Mouse (Mus musculus) heart, embryonic 13.5 days (tissue): Measurements from ENCODE around the gene Rasal1. TPM values are rescaled to one million over a fixed set of nuclear protein-coding genes. Genes with fewer than 3 reads are reported as not detected.

ENCODE experiments used
- ATAC-seq: fragments of 200-750 bp; cut with Nextera tagmentation; 2 replicates; pipeline ENCODE4 v1.8.0; 2017; ENCODE audit warnings: moderate TSS enrichment; ENCODE audit not compliant: insufficient number of reproducible peaks, low FRiP score, low TSS enrichment; ENCODE audit errors: extremely low read depth
- H3K27ac ChIP-seq: fragments of 300-500 bp; sonication (generic); replicated peaks from 2 replicates; pipeline ENCODE4 v1.5.1; 2015; ENCODE audit warnings: moderate library complexity, mild to moderate bottlenecking, inconsistent platforms
- H3K27me3 ChIP-seq: fragments of 300-500 bp; sonication (generic); replicated peaks from 2 replicates; pipeline ENCODE4 v1.6.1; 2015; ENCODE audit warnings: mild to moderate bottlenecking, inconsistent platforms
- H3K36me3 ChIP-seq: fragments of 300-500 bp; sonication (generic); 2 replicates; pipeline ENCODE4 v1.6.1; 2015; ENCODE audit warnings: mild to moderate bottlenecking, inconsistent platforms
- H3K4me1 ChIP-seq: fragments of 300-500 bp; sonication (generic); 2 replicates; pipeline ENCODE4 v1.6.1; 2015; ENCODE audit warnings: inconsistent platforms
- H3K4me2 ChIP-seq: fragments of 300-500 bp; sonication (generic); 2 replicates; pipeline ENCODE4 v1.6.1; 2015; ENCODE audit warnings: inconsistent platforms, mild to moderate bottlenecking, moderate library complexity
- H3K4me3 ChIP-seq: fragments of 300-500 bp; sonication (generic); 2 replicates; pipeline ENCODE4 v1.5.1; 2015; ENCODE audit warnings: moderate library complexity, mild to moderate bottlenecking, inconsistent platforms
- H3K9ac ChIP-seq: fragments of 300-500 bp; sonication (generic); 2 replicates; pipeline ENCODE4 v1.6.1; 2015; ENCODE audit warnings: inconsistent platforms, mild to moderate bottlenecking, moderate library complexity
- H3K9me3 ChIP-seq: fragments of 300-500 bp; sonication (generic); 2 replicates; pipeline ENCODE4 v1.6.1; 2016; ENCODE audit warnings: inconsistent platforms
- WGBS: fragments of 180-500 bp; shearing (Covaris S2); methylation state at CpG from one replicate; pipeline ENCODE4 v1.1.7; 2015; ENCODE audit warnings: mixed read lengths; 5-methylcytosine and 5-hydroxymethylcytosine counted together
- polyA plus RNA-seq: library from polyadenylated mRNA; unstranded; fragments of >200 nt; fragmentation: Nextera tagmentation; extraction: Ambion mirVana; gene quantifications from 2 replicates; pipeline ENCODE4 v1.2.1, GENCODE M21; 2015

Rasal1 gene
- polyA plus RNA-seq, 1 experiment from 2014 or later: 0.37 TPM

DNA sequence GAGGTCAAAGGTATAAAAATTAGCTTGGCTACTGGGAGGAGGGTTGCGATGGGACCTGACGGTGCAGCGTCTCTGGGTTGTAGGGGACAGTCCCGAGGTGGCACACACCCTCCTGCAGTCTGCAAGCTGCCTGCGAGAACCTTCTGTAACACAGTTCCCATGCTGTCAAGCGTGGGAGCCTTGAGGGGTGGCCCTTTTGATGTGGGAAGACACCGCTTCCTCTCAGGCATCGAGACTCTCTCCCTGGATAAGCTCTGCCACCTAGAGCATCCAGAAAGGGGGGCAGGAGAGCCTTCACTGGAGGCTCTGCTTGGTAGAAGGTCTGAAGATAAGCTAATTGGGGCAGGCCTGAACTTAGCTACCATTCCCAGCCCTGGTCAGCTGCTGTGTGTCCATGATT, 37.1 kb downstream of the Rasal1 start:
- Histone ChIP-seq H3K27ac (no peak overlapping the region), H3K4me1 (0 out of 2 replicates have a peak, but pooled peaks cover 3% of the 10 kb centered on the region), H3K9me3 (no peaks in the 10 kb centered on the region), H3K36me3 (no peaks in the 10 kb centered on the region), H3K4me2 (no peak overlapping the region), H3K9ac (no peak overlapping the region), H3K4me3 (no peak overlapping the region), H3K27me3 (peaks cover 81% of the 10 kb centered on the region)
- ATAC-seq: no peak
- 62% methylated on average over 8 of the region's 8 CpGs for WGBS

DNA sequence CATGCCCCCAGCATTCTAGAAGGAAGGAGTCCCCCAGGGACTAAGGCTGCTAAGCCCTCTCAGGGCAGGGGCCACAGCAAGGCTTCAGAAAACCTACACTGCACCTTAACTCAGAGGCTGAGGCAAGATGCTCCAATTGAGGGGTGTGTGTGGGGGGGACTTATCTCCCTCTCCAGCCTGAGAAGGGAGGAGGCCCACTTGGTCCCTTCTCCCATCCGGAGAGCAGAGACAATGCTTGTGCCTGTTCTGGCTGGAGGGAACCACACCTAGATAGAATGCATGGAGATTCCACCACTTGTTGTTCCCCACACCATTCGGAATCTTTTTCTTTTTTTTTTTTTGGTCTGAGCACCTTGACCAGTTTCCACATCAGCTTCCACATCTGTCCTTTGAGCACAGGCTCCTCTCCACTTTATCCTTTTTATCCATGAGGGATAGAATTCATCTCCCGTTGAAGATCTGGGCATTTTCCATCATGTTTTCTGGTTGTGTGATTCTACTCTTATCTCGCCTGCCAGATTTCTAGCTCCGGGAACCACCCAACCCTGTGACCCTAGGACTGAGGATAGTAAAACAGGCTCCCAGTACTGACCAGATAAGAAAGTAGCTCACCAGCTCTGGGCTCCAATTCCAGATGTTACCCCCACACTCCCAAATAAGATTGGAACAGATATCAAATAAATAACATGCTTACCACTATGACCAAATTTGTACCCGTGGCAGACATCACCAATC, 38.3 kb downstream of the Rasal1 start:
- no peak for ATAC-seq
- Histone ChIP-seq H3K9ac (no peak overlapping the region), H3K36me3 (no peaks in the 10 kb centered on the region), H3K27me3 (peaks cover 81% of the 10 kb centered on the region), H3K9me3 (no peaks in the 10 kb centered on the region), H3K4me2 (no peak overlapping the region), H3K27ac (no peak overlapping the region), H3K4me1 (0 out of 2 replicates have a peak, but pooled peaks cover 2% of the 10 kb centered on the region), H3K4me3 (no peak overlapping the region)
- WGBS: 40% methylated on average over 6 of the region's 6 CpGs

- WGBS: 72% methylated on average over 3 of the region's 3 CpGs
- no peak overlapping the region for H3K9ac ChIP-seq
- peaks cover 81% of the 10 kb centered on the region for H3K27me3 ChIP-seq
- H3K36me3 ChIP-seq: no peaks in the 10 kb centered on the region
- no peak for ATAC-seq
- H3K4me2 ChIP-seq: no peak overlapping the region
- H3K27ac ChIP-seq: no peak overlapping the region
- no peaks in the 10 kb centered on the region for H3K9me3 ChIP-seq
- H3K4me1 ChIP-seq: 0 out of 2 replicates have a peak, but pooled peaks cover 2% of the 10 kb centered on the region
- no peak overlapping the region for H3K4me3 ChIP-seq
Observed at GRCm38 (mm10) chr5:120687484-120687851, 38.9 kb downstream of the Rasal1 start.

DNA sequence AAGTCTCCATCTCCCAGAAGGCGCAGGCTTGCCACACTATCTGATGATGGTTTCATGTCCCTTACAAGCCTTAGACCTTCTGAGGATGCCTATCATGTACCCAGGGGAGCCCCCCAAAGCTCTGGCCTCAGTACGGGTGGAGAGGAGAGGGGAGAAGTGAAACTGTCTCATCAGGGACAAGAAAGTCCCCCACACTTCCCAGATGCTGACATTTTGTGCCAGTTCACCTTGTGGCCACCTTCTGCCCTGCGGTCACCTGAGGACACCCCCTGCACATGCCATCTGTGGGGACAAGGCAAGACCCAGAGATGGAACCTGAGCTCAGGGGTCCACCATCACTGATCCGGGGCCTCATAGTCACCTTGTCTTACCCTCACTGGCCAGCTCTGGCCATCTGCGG, 39.3 kb downstream of the Rasal1 start:
- Histone ChIP-seq H3K27me3 (peaks cover 81% of the 10 kb centered on the region), H3K9me3 (no peaks in the 10 kb centered on the region), H3K9ac (no peak overlapping the region), H3K4me1 (0 out of 2 replicates have a peak, but pooled peaks cover under 1% of the 10 kb centered on the region), H3K4me3 (no peak overlapping the region), H3K4me2 (no peak overlapping the region), H3K27ac (no peak overlapping the region), H3K36me3 (no peaks in the 10 kb centered on the region)
- 78% methylated on average over 5 of the region's 5 CpGs for WGBS
- ATAC-seq: no peak

GRCm38 (mm10) chr5:120688434-120688833, 39.8 kb downstream of the Rasal1 start:
- no peak overlapping the region for H3K27ac ChIP-seq
- no peak overlapping the region for H3K4me3 ChIP-seq
- WGBS: 23% methylated on average over 4 of the region's 4 CpGs
- H3K9me3 ChIP-seq: no peaks in the 10 kb centered on the region
- H3K36me3 ChIP-seq: no peaks in the 10 kb centered on the region
- H3K4me1 ChIP-seq: no peaks in the 10 kb centered on the region
- peaks cover 81% of the 10 kb centered on the region for H3K27me3 ChIP-seq
- H3K4me2 ChIP-seq: no peak overlapping the region
- no peak overlapping the region for H3K9ac ChIP-seq
- no peak for ATAC-seq

DNA sequence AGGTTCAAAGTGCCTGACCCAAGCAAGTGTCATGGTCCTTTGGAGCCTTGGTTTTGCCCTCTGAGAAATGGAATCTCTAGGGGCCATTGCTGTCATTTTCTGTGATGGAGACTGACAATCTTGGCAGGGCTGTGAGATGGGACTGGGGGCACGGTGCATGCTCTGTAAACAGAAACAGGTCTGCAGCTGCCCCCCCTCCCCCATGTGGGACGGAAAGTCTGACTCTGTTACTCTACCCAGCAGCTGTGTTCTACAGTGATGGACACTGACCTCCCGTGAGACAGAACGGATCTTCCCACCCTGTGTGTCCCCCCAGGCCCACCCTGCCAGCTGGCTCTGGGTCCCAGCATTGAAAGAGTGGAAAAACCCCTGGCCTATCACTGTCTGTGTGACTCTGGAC, 41.8 kb downstream of the Rasal1 start:
- no peak for ATAC-seq
- Histone ChIP-seq H3K9ac (no peak overlapping the region), H3K9me3 (no peaks in the 10 kb centered on the region), H3K4me2 (no peak overlapping the region), H3K4me3 (no peak overlapping the region), H3K4me1 (peaks cover 7% of the 10 kb centered on the region; the same call in 1 of the 2 replicates), H3K27me3 (peaks cover 81% of the 10 kb centered on the region), H3K27ac (no peak overlapping the region), H3K36me3 (no peaks in the 10 kb centered on the region)
- WGBS: 48% methylated on average over 4 of the region's 4 CpGs

DNA sequence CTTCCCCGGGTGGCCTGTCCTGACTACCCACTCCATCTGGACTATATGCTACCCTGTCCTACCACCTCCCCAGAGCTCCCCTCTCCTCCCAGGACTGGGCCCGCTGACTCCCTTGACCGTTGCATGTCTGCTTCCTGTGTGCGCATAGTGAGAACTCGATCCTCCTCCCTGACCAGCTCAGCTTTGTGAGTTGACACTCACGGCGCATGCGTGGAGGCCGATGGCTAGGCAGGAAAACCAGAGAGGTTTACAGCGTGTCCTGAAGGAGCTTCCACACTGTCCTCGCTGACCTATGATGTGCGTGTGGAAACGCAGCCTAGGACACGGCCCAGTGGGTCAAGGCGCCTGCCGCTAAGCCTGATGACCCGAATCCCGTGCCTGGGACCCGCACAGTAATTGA, 43.4 kb downstream of the Rasal1 start:
- Histone ChIP-seq H3K9me3 (no peaks in the 10 kb centered on the region), H3K27me3 (peaks cover 83% of the 10 kb centered on the region), H3K4me2 (no peak overlapping the region), H3K9ac (no peak overlapping the region), H3K4me1 (peaks cover 7% of the 10 kb centered on the region; the same call in 1 of the 2 replicates), H3K27ac (no peak overlapping the region), H3K4me3 (no peak overlapping the region), H3K36me3 (no peaks in the 10 kb centered on the region)
- 65% methylated on average over 19 of the region's 19 CpGs for WGBS
- ATAC-seq: no peak

- 14% methylated on average over 38 of the region's 38 CpGs for WGBS
- Histone ChIP-seq H3K27ac (no peak overlapping the region), H3K4me1 (peaks cover 7% of the 10 kb centered on the region; the same call in 1 of the 2 replicates), H3K4me2 (peak overlapping the region; percentile 57), H3K27me3 (peaks cover 96% of the 10 kb centered on the region), H3K9me3 (no peaks in the 10 kb centered on the region), H3K9ac (peak overlapping the region; percentile 30; the same call in 1 of the 2 replicates), H3K36me3 (no peaks in the 10 kb centered on the region), H3K4me3 (peak overlapping the region; percentile 37)
- ATAC-seq: no peak
Observed at GRCm38 (mm10) chr5:120693931-120694694, 45.5 kb downstream of the Rasal1 start.

DNA sequence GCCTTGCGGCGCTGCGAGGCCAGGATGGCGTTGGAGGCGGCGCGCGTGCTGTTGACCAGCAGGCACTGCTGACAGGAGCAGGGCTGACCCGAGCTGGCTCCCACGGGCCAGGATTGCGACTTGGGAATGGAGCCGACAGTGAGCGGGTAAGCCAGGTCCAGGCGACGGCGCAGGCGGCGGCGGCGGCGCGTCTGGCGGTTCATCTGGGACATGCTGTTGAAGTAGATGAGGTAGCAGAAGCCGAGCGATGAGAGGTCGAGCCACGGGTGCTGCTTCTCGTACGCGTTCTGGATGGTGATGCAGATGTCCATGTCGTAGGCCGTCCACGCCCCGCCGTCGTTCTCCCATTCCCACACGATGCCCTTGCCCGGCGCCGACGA, 46.1 kb downstream of the Rasal1 start:
- Histone ChIP-seq H3K4me2 (peak overlapping the region; percentile 57), H3K9me3 (no peaks in the 10 kb centered on the region), H3K36me3 (no peaks in the 10 kb centered on the region), H3K4me3 (peak overlapping the region; percentile 37), H3K4me1 (peaks cover 7% of the 10 kb centered on the region; the same call in 1 of the 2 replicates), H3K27ac (no peak overlapping the region), H3K27me3 (peaks cover 99% of the 10 kb centered on the region), H3K9ac (peak overlapping the region; percentile 30; the same call in 1 of the 2 replicates)
- ATAC-seq: no peak
- WGBS: 3% methylated on average over 41 of the region's 41 CpGs

DNA sequence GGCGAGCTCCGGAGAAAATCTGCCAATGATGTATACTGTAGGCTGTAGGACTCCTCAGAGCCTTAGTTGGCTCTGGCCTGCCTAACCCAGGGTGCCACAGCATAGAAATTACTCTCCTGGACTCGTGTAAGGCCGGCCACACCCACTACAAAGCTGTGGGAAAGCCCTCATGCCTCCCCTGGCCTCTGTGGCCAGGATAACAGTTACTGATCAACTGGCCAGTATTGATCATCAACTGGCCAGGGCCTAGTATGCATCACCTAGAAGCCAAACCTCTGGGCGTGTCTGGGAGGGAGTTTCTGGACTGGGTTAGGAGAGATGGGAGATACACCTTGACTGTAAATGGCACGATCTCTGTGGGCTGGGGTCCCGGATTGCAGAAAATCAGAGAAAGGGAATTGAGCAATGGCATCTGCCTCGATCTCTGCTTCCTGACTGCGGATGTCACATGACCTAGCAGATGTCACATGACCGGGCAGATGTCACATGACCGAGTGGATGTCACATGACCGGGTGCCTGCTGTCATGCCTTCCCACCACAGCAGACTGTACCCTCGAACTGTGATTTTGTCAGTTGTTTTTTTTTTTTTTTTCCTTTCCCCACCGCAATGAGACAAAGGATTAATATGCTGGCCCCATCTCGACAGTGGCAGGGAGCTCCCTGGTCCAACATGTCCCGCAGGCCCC, 47.6 kb downstream of the Rasal1 start:
- H3K27me3 ChIP-seq: peaks cover 100% of the 10 kb centered on the region
- ATAC-seq: no peak
- H3K9ac ChIP-seq: no peak overlapping the region
- no peaks in the 10 kb centered on the region for H3K36me3 ChIP-seq
- H3K27ac ChIP-seq: no peak overlapping the region
- WGBS: 65% methylated on average over 16 of the region's 16 CpGs
- no peaks in the 10 kb centered on the region for H3K9me3 ChIP-seq
- no peak overlapping the region for H3K4me2 ChIP-seq
- H3K4me3 ChIP-seq: no peak overlapping the region
- peaks cover 7% of the 10 kb centered on the region; the same call in 1 of the 2 replicates for H3K4me1 ChIP-seq

GRCm38 (mm10) chr5:120696865-120697264, 48.3 kb downstream of the Rasal1 start:
- peaks cover 100% of the 10 kb centered on the region for H3K27me3 ChIP-seq
- H3K36me3 ChIP-seq: no peaks in the 10 kb centered on the region
- H3K4me2 ChIP-seq: no peak overlapping the region
- no peak overlapping the region for H3K9ac ChIP-seq
- no peak overlapping the region for H3K27ac ChIP-seq
- WGBS: 41% methylated on average over 4 of the region's 4 CpGs
- H3K9me3 ChIP-seq: no peaks in the 10 kb centered on the region
- peaks cover 7% of the 10 kb centered on the region; the same call in 1 of the 2 replicates for H3K4me1 ChIP-seq
- ATAC-seq: no peak
- no peak overlapping the region for H3K4me3 ChIP-seq
